Mouse (Mus musculus): ENCODE data around the gene Tenm4. TPM values are rescaled to one million over a fixed set of nuclear protein-coding genes. Genes with fewer than 3 reads are reported as not detected.

The Tenm4 gene
- total RNA-seq, 2 experiments from 2014 or later = 127 to 178 TPM

GRCm38 (mm10) chr7:96838271-96838841 is 667.3 kb downstream of the Tenm4 start:
- intact Hi-C loops (cut with DNase I) = loop anchor here (5.0 kb wide), 1 partner anchor 46 kb away; no protein-coding TSS in a partner anchor

GRCm38 (mm10) chr7:96838926-96839325 is 667.9 kb downstream of the Tenm4 start:
- DNase-seq (ENCODE audit: low spot score in 2 of 2) = peak; percentile 50 to 67
- intact Hi-C loops (cut with DNase I) = loop anchor here (5.0 kb wide), 1 partner anchor 47 kb away; no protein-coding TSS in a partner anchor

More at GRCm38 (mm10) chr7:96838271-96838841, 667.3 kb downstream of the Tenm4 start:
- peak; percentile 63 to 70 for DNase-seq (ENCODE audit: low spot score in 2 of 2)

GRCm38 (mm10) chr7:96839586-96839985 is 668.5 kb downstream of the Tenm4 start:
- intact Hi-C loops (cut with DNase I) = loop anchor here (5.0 kb wide), 1 partner anchor 47 kb away; no protein-coding TSS in a partner anchor

GRCm38 (mm10) chr7:96842477-96843255 is 671.6 kb downstream of the Tenm4 start:
- intact Hi-C loops (cut with DNase I) = no loop called here
- DNase-seq (ENCODE audit: low spot score in 2 of 2) = no peak

More at GRCm38 (mm10) chr7:96839586-96839985, 668.5 kb downstream of the Tenm4 start:
- DNase-seq (ENCODE audit: low spot score in 2 of 2) = no peak

GRCm38 (mm10) chr7:96844104-96844894 is 673.3 kb downstream of the Tenm4 start:
- intact Hi-C loops (cut with DNase I) = no loop called here
- no peak for DNase-seq (ENCODE audit: low spot score in 2 of 2)

GRCm38 (mm10) chr7:96852781-96853180 is 681.7 kb downstream of the Tenm4 start:
- DNase-seq (ENCODE audit: low spot score in 2 of 2) = no peak
- intact Hi-C loops (cut with DNase I) = no loop called here

GRCm38 (mm10) chr7:96855867-96856406 is 684.9 kb downstream of the Tenm4 start:
- intact Hi-C loops (cut with DNase I) = no loop called here
- DNase-seq (ENCODE audit: low spot score in 2 of 2) = no peak

- no peak for DNase-seq (ENCODE audit: low spot score in 2 of 2)
- intact Hi-C loops (cut with DNase I) = no loop called here
Measured at GRCm38 (mm10) chr7:96856518-96856917, 685.5 kb downstream of the Tenm4 start.

GRCm38 (mm10) chr7:96859077-96859476 is 688.0 kb downstream of the Tenm4 start:
- intact Hi-C loops (cut with DNase I) = no loop called here
- DNase-seq (ENCODE audit: low spot score in 2 of 2) = no peak

- intact Hi-C loops (cut with DNase I) = no loop called here
- no peak for DNase-seq (ENCODE audit: low spot score in 2 of 2)
Measured at GRCm38 (mm10) chr7:96859684-96860083, 688.6 kb downstream of the Tenm4 start.

GRCm38 (mm10) chr7:96860650-96861049 is 689.6 kb downstream of the Tenm4 start:
- intact Hi-C loops (cut with DNase I) = no loop called here

GRCm38 (mm10) chr7:96864894-96865722 is 694.1 kb downstream of the Tenm4 start:
- no peak for DNase-seq (ENCODE audit: low spot score in 2 of 2)
- intact Hi-C loops (cut with DNase I) = no loop called here

More at GRCm38 (mm10) chr7:96860650-96861049, 689.6 kb downstream of the Tenm4 start:
- DNase-seq (ENCODE audit: low spot score in 2 of 2) = no peak

- peak; percentile 42 to 64 for DNase-seq (ENCODE audit: low spot score in 2 of 2)
- intact Hi-C loops (cut with DNase I) = no loop called here
Measured at GRCm38 (mm10) chr7:96869079-96869810, 698.2 kb downstream of the Tenm4 start.

GRCm38 (mm10) chr7:96870473-96870872 is 699.4 kb downstream of the Tenm4 start:
- DNase-seq (ENCODE audit: low spot score in 2 of 2) = no peak
- intact Hi-C loops (cut with DNase I) = no loop called here

- DNase-seq (ENCODE audit: low spot score in 2 of 2) = no peak
- intact Hi-C loops (cut with DNase I) = no loop called here
Measured at GRCm38 (mm10) chr7:96871031-96871430, 700.0 kb downstream of the Tenm4 start.

- intact Hi-C loops (cut with DNase I) = no loop called here
- no peak for DNase-seq (ENCODE audit: low spot score in 2 of 2)
Measured at GRCm38 (mm10) chr7:96878511-96879276, 707.6 kb downstream of the Tenm4 start.

GRCm38 (mm10) chr7:96879593-96879992 is 708.5 kb downstream of the Tenm4 start:
- intact Hi-C loops (cut with DNase I) = no loop called here
- DNase-seq (ENCODE audit: low spot score in 2 of 2) = no peak
